Mouse (Mus musculus) right cerebral cortex, adult 2 months (tissue): ENCODE results near the gene Lactbl1.

Experiments
- DNase-seq, 2 experiments: peaks; one replicate each; pipeline ENCODE4 v3.0.0; 2021 to 2022; ENCODE audit warnings: low spot score in 2 of 2

Gene Lactbl1

GRCm38 (mm10) chr4:136622388-136622787 lies at the start of gene Lactbl1:
Gene Lactbl1 (plus strand): TSS chr4:136622621.
- no peak for DNase-seq

GRCm38 (mm10) chr4:136581885-136582284 lies 40.5 kb upstream of the Lactbl1 start:
- DNase-seq, result no peak

- DNase-seq, result no peak
Measured at GRCm38 (mm10) chr4:136587221-136587827, 35.1 kb upstream of the Lactbl1 start.

DNA sequence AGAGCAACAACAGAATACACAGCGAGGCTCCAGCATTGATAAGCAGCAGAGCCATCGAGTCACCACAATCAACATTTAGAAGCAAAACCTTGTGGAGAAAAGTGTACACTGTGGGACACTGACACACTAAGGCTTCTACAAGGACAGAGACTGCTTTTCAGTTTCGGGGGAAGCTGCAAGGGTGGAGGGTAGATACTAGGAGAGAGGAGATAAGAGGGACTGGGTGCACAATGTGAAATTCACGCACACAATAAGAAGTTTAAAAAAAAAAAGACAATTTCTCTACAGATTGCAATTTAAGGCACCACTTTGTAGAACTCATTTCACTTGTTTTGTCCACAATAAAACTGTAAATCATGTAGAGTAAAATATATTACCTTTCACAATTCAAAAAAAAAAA lies 34.4 kb upstream of the Lactbl1 start:
- DNase-seq, result no peak

GRCm38 (mm10) chr4:136592111-136592510 lies 30.3 kb upstream of the Lactbl1 start:
- no peak for DNase-seq

- DNase-seq, result no peak
Measured at GRCm38 (mm10) chr4:136594006-136594405, 28.4 kb upstream of the Lactbl1 start.

GRCm38 (mm10) chr4:136595221-136595620 lies 27.2 kb upstream of the Lactbl1 start:
- DNase-seq, result no peak

- no peak for DNase-seq
Measured at GRCm38 (mm10) chr4:136598268-136598876, 24.0 kb upstream of the Lactbl1 start.

GRCm38 (mm10) chr4:136599869-136600268 lies 22.6 kb upstream of the Lactbl1 start:
- DNase-seq, result no peak

- DNase-seq, result no peak
Measured at GRCm38 (mm10) chr4:136600536-136600935, 21.9 kb upstream of the Lactbl1 start.

GRCm38 (mm10) chr4:136601476-136601875 lies 20.9 kb upstream of the Lactbl1 start:
- DNase-seq, result peak; percentile 49 to 73

DNA sequence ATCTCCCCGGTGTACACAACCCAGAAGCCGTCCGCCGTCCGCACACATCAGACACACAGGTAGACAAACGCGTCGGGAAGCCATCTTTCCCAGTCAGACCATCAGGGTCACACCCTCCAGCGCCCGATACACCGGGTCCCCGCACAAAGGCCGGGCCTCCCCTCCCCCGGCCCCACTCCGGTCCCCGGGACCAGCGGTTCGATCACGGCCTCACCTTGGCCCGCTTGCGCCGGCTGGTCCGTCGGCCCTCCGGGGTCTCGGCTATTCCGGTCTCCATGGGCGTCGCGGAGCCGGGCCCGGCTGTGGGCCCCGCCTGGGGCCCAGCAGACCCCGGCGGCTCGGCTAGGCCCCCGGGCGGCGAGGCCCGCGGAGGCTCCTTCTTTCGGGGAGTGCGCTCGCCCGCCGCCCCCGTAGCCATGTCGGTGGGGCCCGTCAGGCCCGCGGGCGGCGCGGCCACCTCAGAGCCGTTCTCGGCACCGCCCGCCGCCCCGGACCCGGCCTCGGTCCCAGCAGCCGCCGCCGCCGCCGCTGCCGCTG lies 20.3 kb upstream of the Lactbl1 start:
- peak; percentile 25 to 33 for DNase-seq

- DNase-seq, result peak; percentile 95 to 96
Measured at GRCm38 (mm10) chr4:136602568-136602967, 19.9 kb upstream of the Lactbl1 start, which contains the start of gene Kdm1a. Gene Kdm1a (minus strand): TSS chr4:136602723.

DNA sequence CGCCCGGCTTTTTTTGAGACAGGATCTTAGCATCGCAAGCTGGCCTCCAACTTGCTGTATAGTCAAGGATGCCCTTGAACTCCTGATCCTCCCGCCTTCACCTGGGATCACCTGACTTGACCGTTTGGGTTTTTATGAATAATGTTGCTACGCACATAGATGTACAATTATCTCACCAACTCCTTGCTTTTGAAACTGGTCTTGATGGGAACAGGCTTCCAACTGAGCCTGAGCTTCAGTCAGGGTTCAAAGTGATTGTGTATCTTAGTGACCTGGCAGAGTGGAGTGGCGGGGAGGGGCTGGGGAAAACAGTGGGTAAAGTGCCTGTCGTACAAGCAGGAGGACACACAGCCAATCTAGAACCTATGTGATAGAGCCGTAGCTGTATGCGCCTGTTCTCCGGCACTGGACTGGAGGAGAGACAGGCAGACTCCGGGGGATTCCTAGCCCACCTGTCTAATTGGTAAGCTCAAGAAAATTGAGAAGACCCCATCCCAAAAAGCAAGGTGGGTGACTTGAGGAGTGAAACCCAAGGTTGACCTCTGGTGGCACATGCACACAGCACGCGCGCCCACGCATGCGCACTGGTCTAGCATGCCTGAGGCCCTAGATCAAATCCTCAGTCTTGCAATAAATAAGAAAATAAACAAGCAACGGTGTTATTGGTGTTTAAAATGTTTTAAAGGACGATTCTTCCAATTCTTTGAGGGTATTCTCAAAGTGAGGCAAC lies 16.5 kb upstream of the Lactbl1 start:
- DNase-seq, result no peak

GRCm38 (mm10) chr4:136610387-136610856 lies 12.0 kb upstream of the Lactbl1 start, which contains the start of gene Tex46:
Gene Tex46 (plus strand): TSS chr4:136610437.
- no peak for DNase-seq

DNA sequence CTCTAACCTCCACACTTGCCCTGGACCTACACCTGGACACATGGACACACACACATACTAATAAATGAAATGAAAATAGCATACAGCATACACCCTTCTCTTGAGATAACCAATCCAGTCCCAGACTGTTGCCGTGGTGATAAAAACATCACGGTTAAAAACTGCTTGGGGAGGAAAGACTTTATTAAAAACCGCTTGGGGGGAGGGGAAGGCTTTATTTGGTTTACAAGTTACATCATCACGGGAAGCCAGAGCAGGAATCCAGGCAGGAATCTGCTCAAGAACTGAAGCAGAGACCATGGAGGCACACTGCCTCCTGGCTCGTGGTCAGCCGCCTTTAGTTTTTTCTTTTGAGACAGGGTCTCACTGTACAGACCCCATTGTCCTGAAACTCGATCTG lies 8.8 kb upstream of the Lactbl1 start:
- no peak for DNase-seq

DNA sequence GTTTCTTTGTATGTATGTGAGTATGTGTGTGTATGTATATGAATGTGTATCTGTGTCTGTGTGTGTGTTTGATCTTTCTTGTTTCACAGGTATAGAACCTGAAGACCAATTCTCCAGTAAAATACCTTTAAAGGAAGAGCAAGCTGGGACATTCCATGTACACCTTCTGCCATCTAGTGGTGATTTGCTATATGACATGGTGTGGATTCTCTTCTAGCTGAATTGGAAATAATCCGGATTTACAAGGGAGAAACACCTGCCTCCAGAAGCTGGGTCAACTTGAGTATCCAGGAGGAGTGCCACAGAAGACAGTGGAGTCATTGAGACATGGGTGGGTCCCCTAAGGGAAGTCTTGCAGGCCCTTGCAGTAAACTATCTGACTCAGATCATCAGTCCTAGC lies 1.1 kb upstream of the Lactbl1 start:
- peak; percentile 50 to 65 for DNase-seq

GRCm38 (mm10) chr4:136621956-136622355 lies 465 bp upstream of the Lactbl1 start:
- DNase-seq, result no peak

DNA sequence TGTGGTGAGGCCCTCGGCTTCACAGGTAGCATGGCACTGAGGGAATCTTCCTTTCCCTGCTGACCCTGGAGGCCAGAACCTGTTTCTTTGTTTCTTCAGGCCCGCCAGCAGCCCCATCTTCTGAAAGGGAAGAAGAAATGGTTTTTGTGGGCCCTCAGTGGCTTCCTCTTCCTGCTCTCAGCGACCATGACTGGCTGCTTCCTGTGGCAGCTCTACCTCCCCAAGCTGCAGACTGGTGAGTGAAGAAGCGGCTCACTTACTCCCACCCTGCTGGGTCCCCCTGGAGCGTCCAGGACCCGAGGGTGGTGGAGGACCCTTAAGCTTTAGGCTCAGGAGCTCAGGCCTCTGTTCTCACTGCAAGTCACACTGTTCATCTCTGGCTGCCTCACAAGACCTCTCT lies 4.2 kb downstream of the Lactbl1 start:
- DNase-seq, result no peak

- no peak for DNase-seq
Measured at GRCm38 (mm10) chr4:136631237-136631994, 9.0 kb downstream of the Lactbl1 start.

- no peak for DNase-seq
Measured at GRCm38 (mm10) chr4:136635995-136636394, 13.6 kb downstream of the Lactbl1 start.

DNA sequence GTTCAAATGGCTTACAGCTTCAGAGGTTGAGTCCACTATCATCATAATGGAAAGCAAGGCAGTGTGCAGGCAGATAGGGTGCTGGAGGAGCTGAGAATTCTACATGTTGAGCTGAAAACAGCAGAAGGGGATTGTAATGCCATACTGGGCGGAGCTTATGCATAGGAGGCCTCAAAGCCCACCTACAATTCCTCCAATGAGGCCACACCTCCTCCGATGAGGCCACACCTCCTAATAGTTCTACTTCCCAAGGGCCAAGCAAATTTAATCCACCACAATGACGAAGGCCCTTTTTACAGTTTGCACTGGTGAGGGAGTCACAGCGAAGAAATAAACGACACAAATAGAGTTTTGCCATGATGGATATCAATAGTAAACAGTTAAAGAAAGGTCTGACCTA lies 14.1 kb downstream of the Lactbl1 start:
- DNase-seq, result no peak
